Mouse (Mus musculus) fibroblast of lung, adult 2 months (primary cell): ENCODE results near the gene Hoxd9.

Experiments
- DNase-seq: peaks from one replicate; pipeline ENCODE4 v3.0.0-alpha.2; 2011; ENCODE audit warnings: low read depth

Hoxd9 gene

GRCm38 (mm10) chr2:74733765-74734164 is 36.2 kb downstream of the Hoxd9 start:
- no peak for DNase-seq

GRCm38 (mm10) chr2:74734451-74734850 is 36.9 kb downstream of the Hoxd9 start:
- no peak for DNase-seq

- no peak for DNase-seq
Measured at GRCm38 (mm10) chr2:74734996-74735811, 37.7 kb downstream of the Hoxd9 start.

- no peak for DNase-seq
Measured at GRCm38 (mm10) chr2:74735851-74736687, 38.5 kb downstream of the Hoxd9 start.

- DNase-seq = no peak
Measured at GRCm38 (mm10) chr2:74736688-74737577, 39.4 kb downstream of the Hoxd9 start.

GRCm38 (mm10) chr2:74737578-74738070 is 40.1 kb downstream of the Hoxd9 start:
- DNase-seq = no peak

GRCm38 (mm10) chr2:74738623-74739475 is 41.3 kb downstream of the Hoxd9 start:
- DNase-seq = no peak

GRCm38 (mm10) chr2:74739476-74739800 is 41.9 kb downstream of the Hoxd9 start:
- DNase-seq = no peak

- no peak for DNase-seq
Measured at GRCm38 (mm10) chr2:74739869-74740268, 42.3 kb downstream of the Hoxd9 start.

GRCm38 (mm10) chr2:74740311-74741091 is 43.0 kb downstream of the Hoxd9 start:
- DNase-seq = no peak

- no peak for DNase-seq
Measured at GRCm38 (mm10) chr2:74741252-74741978, 43.9 kb downstream of the Hoxd9 start.

- DNase-seq = no peak
Measured at GRCm38 (mm10) chr2:74741979-74742277, 44.4 kb downstream of the Hoxd9 start.

GRCm38 (mm10) chr2:74745540-74746297 is 48.2 kb downstream of the Hoxd9 start:
- DNase-seq = no peak

- no peak for DNase-seq
Measured at GRCm38 (mm10) chr2:74746298-74746921, 48.9 kb downstream of the Hoxd9 start.

- DNase-seq = no peak
Measured at GRCm38 (mm10) chr2:74747006-74747405, 49.5 kb downstream of the Hoxd9 start.

GRCm38 (mm10) chr2:74747661-74748141 is 50.2 kb downstream of the Hoxd9 start:
- DNase-seq = no peak

GRCm38 (mm10) chr2:74748436-74748995 is 51.0 kb downstream of the Hoxd9 start:
- no peak for DNase-seq
